ENCODE assay signal across 11 mouse cellular contexts in genomic region chr7:34968749-34969433, GRCm38 (mm10).
DNase-seq lines count a peak whose midpoint lies in the region.
"Had no signal": no experiment of that assay in that cellular context is flagged by ENCODE, and none has a peak within 500 bp of the region (broad histone marks: within the 10 kb centered on the region; RNA-seq: fewer than 3 reads in every experiment).

No protein-coding gene starts in this region.

- peak; percentile 20 for DNase-seq in ES-CJ7 (ENCODE audit: low read depth, low spot score)
- DNase-seq in c-Kit-negative CD71-positive TER-119-positive erythroid progenitor cells, embryonic 14.5 days (ENCODE audit: low read depth, low spot score), result peak; percentile 66
- peak; percentile 86 for DNase-seq in liver
- DNase-seq in spleen, postnatal 36 days (ENCODE audit: low spot score in 2 of 2), result peak; percentile 10 to 28
- no peak for DNase-seq in urinary bladder, postnatal 25 days (ENCODE audit: low spot score)
- DNase-seq in yolk sac, embryonic 10.5 days (ENCODE audit: low spot score), result no peak
- no peak for DNase-seq in embryo, embryonic 11 days
- DNase-seq: cerebellum, postnatal 36 days; heart, postnatal 4 days; kidney, adult 8-10 months; thymus, postnatal 36 days had no signal

Comparison
In these comparisons a context has a peak if more than half of its experiments do, and no peak if none do; other contexts are left out.
1. DNase-seq: peak in ES-CJ7 (single experiment), c-Kit-negative CD71-positive TER-119-positive erythroid progenitor cells, embryonic 14.5 days (single experiment), liver (single experiment) and spleen, postnatal 36 days (2 of 2); none in urinary bladder, postnatal 25 days (single experiment), yolk sac, embryonic 10.5 days (single experiment) and embryo, embryonic 11 days (single experiment).